Mouse (Mus musculus) neural tube, embryonic 11.5 days (tissue): Measurements from ENCODE around the gene Cacng2. TPM values are rescaled to one million over a fixed set of nuclear protein-coding genes. Genes with fewer than 3 reads are reported as not detected.
"Not testable (repeated sequence)": the region's sequence is repeated elsewhere in the genome, so short reads cannot be mapped to it uniquely, and the experiment has no call there.

Source experiments
- ATAC-seq: fragments of 200-750 bp; cut with Nextera tagmentation; 2 replicates; pipeline ENCODE4 v1.8.0; 2017; ENCODE audit warnings: moderate number of reproducible peaks, mild to moderate bottlenecking, moderate TSS enrichment, moderate library complexity; ENCODE audit not compliant: insufficient read depth, low FRiP score, low TSS enrichment
- DNase-seq: peaks from one replicate; pipeline ENCODE4 v3.0.0-alpha.2; 2015; ENCODE audit warnings: low spot score
- H3K27ac ChIP-seq: fragments of 300-500 bp; sonication (generic); 2 replicates; pipeline ENCODE4 v1.5.1; 2014; ENCODE audit warnings: low read depth, mild to moderate bottlenecking, low read length
- H3K27me3 ChIP-seq: fragments of 300-500 bp; sonication (generic); 2 replicates; pipeline ENCODE4 v1.6.1; 2014; ENCODE audit warnings: mild to moderate bottlenecking, low read length, mixed read lengths; ENCODE audit not compliant: control insufficient read depth, insufficient read depth
- H3K36me3 ChIP-seq: fragments of 300-500 bp; sonication (generic); 2 replicates; pipeline ENCODE4 v1.6.1; 2014; ENCODE audit warnings: mild to moderate bottlenecking, low read length, moderate library complexity, mixed read lengths; ENCODE audit not compliant: control insufficient read depth, insufficient read depth
- H3K4me1 ChIP-seq: fragments of 300-500 bp; sonication (generic); 2 replicates; pipeline ENCODE4 v1.6.1; 2014; ENCODE audit warnings: low read length, mixed read lengths; ENCODE audit not compliant: control insufficient read depth, insufficient read depth
- H3K4me2 ChIP-seq: fragments of 300-500 bp; sonication (generic); 2 replicates; pipeline ENCODE4 v1.6.1; 2014; ENCODE audit warnings: low read depth, mild to moderate bottlenecking, moderate library complexity
- H3K4me3 ChIP-seq: fragments of 300-500 bp; sonication (generic); 2 replicates; pipeline ENCODE4 v1.5.1; 2014; ENCODE audit warnings: low read depth, low read length
- H3K9ac ChIP-seq: fragments of 300-500 bp; sonication (generic); 2 replicates; pipeline ENCODE4 v1.6.1; 2014; ENCODE audit warnings: mild to moderate bottlenecking, low read length
- H3K9me3 ChIP-seq: fragments of 300-500 bp; sonication (generic); 2 replicates; pipeline ENCODE4 v1.6.1; 2016; ENCODE audit warnings: low read length; ENCODE audit not compliant: control insufficient read depth
- WGBS: fragments of 180-500 bp; shearing (Covaris S2); extraction: QIAGEN DNeasy Blood & Tissue Kit; methylation state at CpG from one replicate; pipeline ENCODE4 v1.1.7; 2014; 5-methylcytosine and 5-hydroxymethylcytosine counted together
- polyA plus RNA-seq: library from polyadenylated mRNA; unstranded; fragments of >200 nt; fragmentation: Nextera tagmentation; extraction: Ambion mirVana; gene quantifications from 2 replicates; pipeline ENCODE4 v1.2.1, GENCODE M21; 2014

Cacng2 gene
- polyA plus RNA-seq, 1 experiment from 2014 or later, result 1.7 TPM

DNA sequence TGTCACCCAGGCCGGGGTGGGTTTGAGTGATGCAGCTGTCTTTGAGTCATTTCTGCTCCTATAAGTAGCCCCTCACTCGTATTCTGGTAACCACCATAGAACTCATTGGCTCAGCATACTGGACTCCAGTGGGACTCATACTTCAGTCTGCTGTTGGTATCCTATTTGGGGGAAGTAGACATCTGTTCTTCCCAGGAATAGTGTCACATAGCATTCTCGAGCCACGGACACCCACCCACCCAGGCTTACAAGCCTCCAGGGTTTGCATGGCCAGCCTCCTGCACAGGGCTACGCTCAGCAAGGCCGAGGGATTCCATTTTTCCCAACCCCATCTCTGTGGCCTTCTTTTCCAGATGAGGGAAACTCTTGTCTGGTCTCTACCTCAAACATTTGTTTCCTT, 93.3 kb downstream of the Cacng2 start:
- DNase-seq (no peak), ATAC-seq (no peak)
- H3K4me1 ChIP-seq, result no peaks in the 10 kb centered on the region
- WGBS, result 82% methylated on average over 6 of the region's 6 CpGs
- H3K27me3 ChIP-seq, result no peaks in the 10 kb centered on the region
- no peak overlapping the region for H3K9ac ChIP-seq
- no peak overlapping the region for H3K4me3 ChIP-seq
- H3K36me3 ChIP-seq, result no peaks in the 10 kb centered on the region
- H3K27ac ChIP-seq, result no peak overlapping the region
- no peaks in the 10 kb centered on the region for H3K9me3 ChIP-seq
- no peak overlapping the region for H3K4me2 ChIP-seq

DNA sequence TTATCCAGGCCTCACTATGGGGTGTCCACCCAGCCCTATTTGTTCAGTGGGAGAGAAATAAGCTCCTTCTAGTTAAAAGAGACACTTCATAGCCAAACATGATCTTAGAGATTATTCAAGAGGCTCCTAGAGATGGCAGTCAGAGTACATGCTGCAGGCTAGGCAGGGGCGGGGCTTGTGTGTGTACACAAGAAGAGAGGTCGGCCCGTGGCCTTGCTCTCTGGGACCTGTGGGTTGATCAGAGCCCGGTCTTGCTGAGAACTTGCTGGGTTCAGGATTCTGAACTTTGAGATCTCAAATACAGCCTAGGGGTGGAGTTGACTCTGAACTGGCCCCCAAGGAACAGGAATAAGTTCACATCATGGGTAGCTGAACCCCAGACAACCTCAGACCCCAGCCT, 95.6 kb downstream of the Cacng2 start:
- Histone ChIP-seq H3K36me3 (no peaks in the 10 kb centered on the region), H3K4me1 (no peaks in the 10 kb centered on the region), H3K9me3 (no peaks in the 10 kb centered on the region), H3K4me2 (no peak overlapping the region), H3K4me3 (no peak overlapping the region), H3K9ac (no peak overlapping the region), H3K27me3 (no peaks in the 10 kb centered on the region), H3K27ac (no peak overlapping the region)
- no peak for DNase-seq
- WGBS, result 78% methylated on average over 4 of the region's 4 CpGs
- no peak for ATAC-seq

DNA sequence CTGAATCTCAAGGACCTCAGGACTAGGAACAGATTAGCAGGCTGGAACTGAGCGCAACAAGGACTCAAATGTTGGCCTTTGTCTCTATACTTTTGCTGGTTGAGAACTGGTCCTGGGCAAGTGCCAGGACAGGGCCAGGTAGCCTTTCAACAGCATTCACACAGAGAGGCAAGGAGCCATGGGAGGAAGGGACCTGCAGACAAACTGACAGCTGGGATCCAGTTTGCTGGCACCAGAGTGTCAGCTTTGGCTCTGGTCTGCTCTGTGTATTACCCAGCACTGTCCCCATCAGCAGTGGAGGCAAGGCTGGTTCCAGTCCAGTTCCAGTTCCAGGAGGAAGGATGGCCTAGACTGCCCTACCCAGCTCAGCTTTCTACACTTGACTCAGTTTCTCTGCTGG, 105.8 kb downstream of the Cacng2 start:
- DNase-seq (no peak), ATAC-seq (no peak)
- Histone ChIP-seq H3K9ac (no peak overlapping the region), H3K4me1 (no peaks in the 10 kb centered on the region), H3K4me3 (no peak overlapping the region), H3K36me3 (no peaks in the 10 kb centered on the region), H3K27ac (no peak overlapping the region), H3K27me3 (no peaks in the 10 kb centered on the region), H3K9me3 (no peaks in the 10 kb centered on the region), H3K4me2 (no peak overlapping the region)
- 86% methylated on average over 1 of the region's 1 CpGs for WGBS

DNA sequence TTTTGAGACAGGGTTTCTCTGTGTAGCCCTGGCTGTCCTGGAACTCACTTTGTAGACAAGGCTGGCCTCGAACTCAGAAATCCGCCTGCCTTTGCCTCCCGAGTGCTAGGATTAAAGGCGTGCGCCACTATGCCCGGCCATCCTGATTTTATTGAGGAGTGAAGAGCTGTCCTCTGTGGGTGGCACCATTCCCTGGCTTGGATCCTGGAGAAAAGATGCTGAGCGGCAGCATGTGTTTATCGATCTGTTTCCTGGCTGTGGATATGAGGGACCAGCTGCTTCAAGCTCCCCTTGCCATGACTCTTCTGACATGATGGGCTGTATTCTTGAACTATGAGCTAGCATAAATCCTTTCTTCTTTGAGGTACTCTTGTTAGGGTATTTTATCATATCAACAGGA, 111.6 kb downstream of the Cacng2 start:
- WGBS, result 93% methylated on average over 8 of the region's 8 CpGs
- not testable (repeated sequence) for H3K27me3 ChIP-seq, H3K36me3 ChIP-seq, H3K27ac ChIP-seq, H3K9ac ChIP-seq, H3K4me3 ChIP-seq, H3K9me3 ChIP-seq, ATAC-seq, H3K4me1 ChIP-seq, DNase-seq, H3K4me2 ChIP-seq

DNA sequence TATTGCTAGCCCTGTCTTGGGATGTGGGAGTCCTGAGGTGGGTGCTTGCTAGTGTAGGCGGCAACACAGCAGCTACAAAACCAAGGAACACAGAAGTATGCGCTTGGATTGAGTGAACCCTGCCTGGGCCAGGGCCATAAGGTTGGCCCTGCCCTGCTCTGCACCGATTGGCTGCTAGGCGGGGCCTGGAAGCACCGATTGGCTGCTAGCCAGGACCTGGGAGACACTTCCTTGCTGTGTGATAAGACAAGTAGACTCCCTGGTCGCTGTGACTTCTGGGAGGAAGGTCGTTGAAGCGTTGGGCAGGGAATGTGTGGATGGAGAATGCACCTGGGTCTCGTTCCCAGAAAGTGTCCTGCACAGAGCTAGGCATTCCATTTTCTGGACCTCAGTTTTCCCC, 115.9 kb downstream of the Cacng2 start:
- Histone ChIP-seq H3K27me3 (no peaks in the 10 kb centered on the region), H3K27ac (no peak overlapping the region), H3K4me1 (no peaks in the 10 kb centered on the region), H3K9me3 (no peaks in the 10 kb centered on the region), H3K9ac (no peak overlapping the region), H3K4me2 (no peak overlapping the region), H3K36me3 (no peaks in the 10 kb centered on the region), H3K4me3 (no peak overlapping the region)
- no peak for DNase-seq
- no peak for ATAC-seq
- 47% methylated on average over 9 of the region's 9 CpGs for WGBS

DNA sequence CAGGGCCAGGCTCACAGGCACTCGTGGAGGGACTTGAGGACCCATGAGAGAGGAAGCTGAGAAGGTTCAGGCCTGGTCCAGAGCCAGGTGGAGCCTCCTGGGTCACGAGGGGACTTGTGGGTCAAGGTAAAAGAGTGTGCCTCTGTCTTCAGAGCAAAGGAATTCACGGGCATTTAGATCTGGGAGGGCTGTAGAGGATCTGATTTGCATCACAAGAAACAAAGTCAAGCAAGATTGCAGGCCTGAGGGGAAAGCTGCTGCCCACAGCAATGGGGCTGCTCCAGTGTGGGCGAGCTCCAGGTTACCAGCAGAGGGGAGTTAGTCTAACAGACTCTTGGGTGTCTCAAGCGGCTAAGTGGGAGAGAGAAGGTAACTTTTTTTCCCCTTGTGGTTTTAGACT, 118.4 kb downstream of the Cacng2 start:
- DNase-seq (no peak), ATAC-seq (no peak)
- 0 out of 2 replicates have a peak, but pooled peaks cover 4% of the 10 kb centered on the region for H3K4me1 ChIP-seq
- no peaks in the 10 kb centered on the region for H3K9me3 ChIP-seq
- no peak overlapping the region for H3K9ac ChIP-seq
- H3K36me3 ChIP-seq, result no peaks in the 10 kb centered on the region
- H3K4me3 ChIP-seq, result no peak overlapping the region
- no peak overlapping the region for H3K4me2 ChIP-seq
- H3K27ac ChIP-seq, result no peak overlapping the region
- H3K27me3 ChIP-seq, result no peaks in the 10 kb centered on the region
- WGBS, result 22% methylated on average over 5 of the region's 5 CpGs

DNA sequence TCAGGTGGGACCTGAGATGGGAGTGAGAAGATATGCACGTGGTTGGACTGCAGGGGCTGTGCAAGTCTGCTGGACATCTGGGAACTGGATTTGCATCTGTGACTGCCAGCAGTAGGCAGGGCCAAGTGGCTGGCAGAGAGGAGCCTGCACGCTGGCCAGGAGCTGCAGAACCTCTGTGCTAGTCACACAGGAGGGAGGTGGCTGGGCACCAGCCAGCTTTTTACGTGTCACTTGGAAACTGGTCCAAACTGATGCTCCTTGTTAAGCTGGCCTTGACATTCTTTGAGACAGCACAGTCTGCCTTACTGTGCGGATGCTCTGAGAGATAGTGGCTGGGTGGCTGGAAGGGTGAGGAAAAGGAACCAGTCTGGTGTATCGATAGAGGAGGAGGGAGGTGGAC, 131.3 kb downstream of the Cacng2 start:
- no peaks in the 10 kb centered on the region for H3K36me3 ChIP-seq
- no peak overlapping the region for H3K4me3 ChIP-seq
- H3K4me2 ChIP-seq, result no peak overlapping the region
- no peaks in the 10 kb centered on the region for H3K4me1 ChIP-seq
- no peaks in the 10 kb centered on the region for H3K9me3 ChIP-seq
- H3K27ac ChIP-seq, result no peak overlapping the region
- H3K9ac ChIP-seq, result no peak overlapping the region
- WGBS, result 76% methylated on average over 5 of the region's 5 CpGs
- DNase-seq, result no peak
- H3K27me3 ChIP-seq, result no peaks in the 10 kb centered on the region
- no peak for ATAC-seq

DNA sequence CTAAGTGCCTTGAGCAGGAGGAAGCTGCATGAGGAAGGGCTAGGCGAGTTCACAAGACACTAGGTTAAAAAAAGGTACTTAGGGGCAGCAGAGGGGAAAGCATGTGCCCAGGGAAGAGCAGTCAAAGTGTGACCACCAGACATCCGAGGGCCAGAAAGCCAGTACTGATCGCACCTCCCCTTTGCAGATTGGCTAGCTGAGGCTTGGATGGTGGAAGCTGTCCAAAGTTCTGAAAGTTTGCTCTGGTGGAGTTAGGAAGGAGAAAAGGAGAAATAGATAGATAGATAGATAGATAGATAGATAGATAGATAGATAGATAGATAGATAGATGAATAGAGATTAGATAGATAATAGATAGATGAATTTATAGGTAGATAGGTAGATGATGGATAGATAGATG, 136.4 kb downstream of the Cacng2 start:
- H3K4me3 ChIP-seq, result no peak overlapping the region
- H3K4me2 ChIP-seq, result no peak overlapping the region
- no peak for DNase-seq
- no peaks in the 10 kb centered on the region for H3K27me3 ChIP-seq
- no peaks in the 10 kb centered on the region for H3K36me3 ChIP-seq
- WGBS, result 32% methylated on average over 3 of the region's 3 CpGs
- no peak overlapping the region for H3K9ac ChIP-seq
- H3K9me3 ChIP-seq, result no peaks in the 10 kb centered on the region
- no peak for ATAC-seq
- no peak overlapping the region for H3K27ac ChIP-seq
- H3K4me1 ChIP-seq, result no peaks in the 10 kb centered on the region

DNA sequence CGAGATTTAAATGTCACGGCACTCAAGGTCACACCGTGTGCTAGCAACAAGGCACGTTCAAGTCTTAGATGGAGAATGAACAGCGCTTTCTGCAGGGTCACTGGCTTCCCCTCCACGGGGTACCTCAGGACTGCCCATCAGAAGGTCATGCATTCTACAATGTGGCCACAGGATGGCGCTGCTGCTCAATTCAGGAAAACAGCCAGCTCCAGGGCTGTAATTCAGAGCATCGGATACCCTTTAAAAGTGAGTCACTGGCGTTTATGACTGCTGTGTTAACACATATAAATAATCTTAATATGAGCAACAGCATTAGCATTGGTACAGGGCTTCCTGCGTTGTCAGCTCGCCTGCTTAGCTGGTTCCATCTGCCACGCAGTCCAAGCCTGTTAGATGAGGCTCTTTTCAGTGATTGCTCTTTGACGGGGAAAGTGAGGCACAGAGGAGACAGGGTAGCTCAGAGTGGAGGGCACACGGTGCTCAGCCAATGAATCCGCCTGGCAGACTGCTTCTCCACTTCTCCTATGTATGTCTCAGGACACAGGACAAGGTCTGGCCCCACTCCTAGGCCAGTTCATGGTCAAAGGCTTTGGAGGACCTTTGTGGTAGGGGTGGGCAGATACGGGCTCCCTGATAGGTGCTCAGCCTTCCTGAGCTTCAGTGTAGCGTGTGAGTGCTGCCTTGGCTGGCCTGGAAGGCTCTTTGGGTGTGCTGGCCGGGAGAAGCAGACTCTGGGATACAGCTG, 137.5 kb downstream of the Cacng2 start:
- H3K4me1 ChIP-seq, result no peaks in the 10 kb centered on the region
- H3K27me3 ChIP-seq, result no peaks in the 10 kb centered on the region
- H3K36me3 ChIP-seq, result no peaks in the 10 kb centered on the region
- ATAC-seq, result no peak
- no peaks in the 10 kb centered on the region for H3K9me3 ChIP-seq
- DNase-seq, result peak; percentile 80
- WGBS, result 26% methylated on average over 18 of the region's 18 CpGs
- H3K9ac ChIP-seq, result no peak overlapping the region
- H3K27ac ChIP-seq, result no peak overlapping the region
- H3K4me2 ChIP-seq, result no peak overlapping the region
- H3K4me3 ChIP-seq, result no peak overlapping the region
